Mouse (Mus musculus) cerebellum, adult 2 months (tissue): Measurements from ENCODE around the gene Gm49318.
A peak's percentile ranks its signal among the peaks of the same experiment; 100 is the strongest.

Experiments
- CTCF ChIP-seq: fragments of 200-500 bp; IDR thresholded peaks from 2 replicates; pipeline ENCODE4 v1.5.1; 2011; ENCODE audit warnings: low read depth, mild to moderate bottlenecking, control low read depth, low read length, moderate library complexity, borderline replicate concordance; ENCODE audit not compliant: insufficient read depth
- POLR2A ChIP-seq: fragments of 200-500 bp; IDR thresholded peaks from 2 replicates; pipeline ENCODE4 v1.6.1; 2011; ENCODE audit warnings: low read length, control low read depth, borderline replicate concordance; ENCODE audit not compliant: insufficient read depth

- peak; percentile 92 for TF ChIP-seq POLR2A
- TF ChIP-seq CTCF: no peak
Measured at GRCm38 (mm10) chr9:22070791-22071573, at the start of gene Gm49318, which contains the start of gene Zfp653.
